Mouse (Mus musculus) bone marrow macrophage, adult 2 months (primary cell): Measurements from ENCODE around the gene Brd7. TPM values are rescaled to one million over a fixed set of nuclear protein-coding genes. Genes with fewer than 3 reads are reported as not detected.

Source experiments
- H3K27ac ChIP-seq: 2 replicates; pipeline ENCODE4 v1.5.1; 2012; ENCODE audit warnings: low read depth, low read length; ENCODE audit not compliant: insufficient read depth
- H3K4me1 ChIP-seq: 2 replicates; pipeline ENCODE4 v1.6.1; 2012; ENCODE audit warnings: low read length; ENCODE audit not compliant: control insufficient read depth, insufficient read depth
- H3K4me3 ChIP-seq: 2 replicates; pipeline ENCODE4 v1.5.1; 2012; ENCODE audit warnings: mild to moderate bottlenecking, low read length, moderate library complexity; ENCODE audit not compliant: insufficient read depth
- CTCF ChIP-seq: IDR thresholded peaks from 2 replicates; pipeline ENCODE4 v1.5.1; 2012; ENCODE audit warnings: low read depth, mild to moderate bottlenecking, low read length, moderate library complexity
- POLR2A ChIP-seq: IDR thresholded peaks from 2 replicates; pipeline ENCODE4 v1.6.1; 2012; ENCODE audit warnings: mild to moderate bottlenecking, low read depth, low read length, borderline replicate concordance
- polyA plus RNA-seq: library from polyadenylated mRNA; stranded (reverse); fragments of >200 nt; gene quantifications from 2 replicates; pipeline ENCODE4 v1.2.4, GENCODE M21; 2012; ENCODE audit not compliant: missing spikeins, insufficient read depth, insufficient read length

Brd7 gene
- polyA plus RNA-seq, 1 experiment: 92.1 TPM

- Histone ChIP-seq H3K27ac (no peak overlapping the region), H3K4me1 (peaks cover 7% of the 10 kb centered on the region), H3K4me3 (no peak overlapping the region)
- TF ChIP-seq CTCF: no peak
- TF ChIP-seq POLR2A: no peak
Observed at GRCm38 (mm10) chr8:88357946-88358345, 4.0 kb downstream of the Brd7 start.

DNA sequence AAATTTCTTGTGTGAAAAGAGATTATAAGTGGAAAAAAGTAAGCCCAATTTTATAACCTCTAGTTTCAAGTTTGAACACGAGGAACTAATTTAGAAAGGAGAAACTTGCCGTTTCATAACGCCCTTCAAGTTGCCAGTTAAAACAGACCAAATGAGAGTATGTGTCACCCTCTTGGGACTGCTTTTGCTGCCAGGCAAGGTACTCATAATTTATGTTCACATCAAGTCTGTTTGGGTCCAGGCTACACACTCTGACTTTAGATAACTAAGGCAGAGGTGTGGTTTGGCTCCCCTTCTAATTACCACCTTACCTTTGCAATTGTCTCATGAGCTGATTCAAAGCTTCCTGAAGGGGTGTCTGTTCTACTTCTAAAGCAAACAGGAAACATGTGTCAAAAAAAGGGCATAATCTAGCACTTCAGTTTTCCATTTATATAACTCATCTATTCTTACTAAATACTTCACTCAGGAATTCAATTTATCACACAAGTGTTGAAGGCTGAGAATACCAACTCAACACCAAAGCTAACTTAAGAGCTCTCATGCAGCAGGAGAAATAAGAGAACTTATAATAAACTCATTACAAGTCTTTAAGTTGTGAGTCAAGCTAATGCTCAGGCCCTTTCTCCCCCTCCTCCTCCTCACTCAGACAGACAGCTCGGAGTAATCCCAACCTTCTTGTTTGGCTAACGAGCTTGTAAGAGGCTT is 4.6 kb downstream of the Brd7 start:
- TF ChIP-seq POLR2A (no peak), CTCF (no peak)
- H3K4me1 ChIP-seq: peaks cover 5% of the 10 kb centered on the region
- H3K27ac ChIP-seq: no peak overlapping the region
- no peak overlapping the region for H3K4me3 ChIP-seq

- Histone ChIP-seq H3K27ac (no peak overlapping the region), H3K4me1 (no peaks in the 10 kb centered on the region), H3K4me3 (no peak overlapping the region)
- TF ChIP-seq CTCF: no peak
- TF ChIP-seq POLR2A: no peak
Observed at GRCm38 (mm10) chr8:88349046-88349445, 12.9 kb downstream of the Brd7 start.

DNA sequence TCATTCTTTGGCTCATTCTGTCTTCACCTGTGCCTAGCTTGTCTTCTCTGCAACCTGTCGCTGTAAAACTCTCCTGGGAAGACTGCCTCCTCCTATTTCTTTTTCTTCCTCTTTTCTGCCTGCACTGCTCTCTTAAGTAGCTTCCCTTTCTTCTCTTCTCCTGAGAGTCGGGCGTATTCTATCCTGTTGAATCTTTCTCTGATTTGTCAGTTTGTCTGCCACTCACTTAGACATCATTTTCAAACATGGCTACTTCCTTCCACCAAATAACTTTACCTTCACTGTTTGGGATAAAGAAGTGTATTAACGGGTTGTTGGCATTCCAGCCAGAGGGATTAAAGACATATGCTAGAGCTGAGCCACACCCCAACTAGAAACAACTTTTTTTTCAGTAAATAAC is 20.0 kb downstream of the Brd7 start:
- Histone ChIP-seq H3K4me3 (no peak overlapping the region), H3K27ac (no peak overlapping the region), H3K4me1 (no peaks in the 10 kb centered on the region)
- TF ChIP-seq CTCF: no peak

DNA sequence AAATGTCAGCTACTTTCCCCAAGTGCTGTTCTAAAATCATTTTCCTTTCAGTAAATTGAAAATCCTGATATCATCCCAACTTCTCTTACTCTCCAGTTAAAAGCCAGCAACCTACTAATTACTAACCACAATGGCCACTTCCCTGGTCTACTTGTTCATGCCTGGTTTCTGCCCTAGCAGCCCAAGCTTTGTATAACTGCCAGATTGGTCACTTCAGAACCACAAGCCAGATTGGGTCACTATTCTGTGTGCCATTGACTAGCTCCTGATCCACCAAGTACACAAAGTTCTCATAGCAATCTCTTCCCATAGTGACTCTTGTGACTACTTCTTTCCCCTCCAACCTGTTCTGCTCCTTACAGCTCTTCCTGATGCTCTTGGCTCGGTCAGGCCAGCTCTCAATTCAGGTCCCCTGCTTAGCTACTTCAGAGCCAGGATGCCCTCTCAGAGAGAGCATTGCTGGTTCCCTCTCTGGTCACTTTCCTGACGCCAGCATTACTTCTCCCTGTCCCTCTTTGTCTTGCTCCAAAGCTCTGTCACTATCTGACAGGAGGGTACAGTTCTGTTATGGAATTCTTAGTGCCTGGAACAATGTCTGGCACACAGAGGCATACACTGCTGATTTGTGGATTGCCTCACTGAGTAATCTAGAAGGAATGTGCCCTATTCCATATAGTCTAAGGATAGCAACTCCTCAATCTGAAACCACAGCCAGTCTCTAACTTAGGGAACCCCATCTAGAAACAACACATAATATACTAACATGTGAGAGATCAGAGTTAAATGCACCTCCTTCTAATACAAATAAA is 21.9 kb downstream of the Brd7 start:
- H3K4me3 ChIP-seq: no peak overlapping the region
- TF ChIP-seq CTCF: no peak
- TF ChIP-seq POLR2A: no peak

GRCm38 (mm10) chr8:88339221-88339620 is 22.8 kb downstream of the Brd7 start:
- no peaks in the 10 kb centered on the region for H3K4me1 ChIP-seq
- no peak overlapping the region for H3K4me3 ChIP-seq
- TF ChIP-seq POLR2A (no peak), CTCF (no peak)
- H3K27ac ChIP-seq: no peak overlapping the region

More for the DNA sequence above, 21.9 kb downstream of the Brd7 start:
- Histone ChIP-seq H3K27ac (no peak overlapping the region), H3K4me1 (no peaks in the 10 kb centered on the region)

- H3K27ac ChIP-seq: no peak overlapping the region
Observed at GRCm38 (mm10) chr8:88334975-88335374, 27.0 kb downstream of the Brd7 start.

DNA sequence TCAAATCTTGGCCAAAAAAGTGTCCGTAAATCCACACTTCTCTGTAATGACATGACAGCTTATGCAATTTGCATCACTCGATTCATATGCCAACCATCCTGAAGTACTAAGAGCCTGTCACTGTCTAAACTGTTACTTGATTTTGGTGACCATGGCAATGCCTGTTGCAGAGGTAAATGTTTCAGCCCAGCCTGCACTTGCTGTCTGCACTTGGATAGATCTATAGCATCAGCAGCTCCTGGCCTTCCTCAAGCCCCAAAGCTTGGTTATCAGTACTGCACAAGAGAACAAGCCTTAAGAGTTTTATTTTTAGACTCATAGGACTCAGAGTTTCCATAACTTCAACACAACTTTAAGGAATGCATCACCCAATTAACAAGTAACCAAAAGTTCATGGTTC is 27.6 kb downstream of the Brd7 start:
- TF ChIP-seq CTCF (no peak), POLR2A (no peak)
- no peak overlapping the region for H3K27ac ChIP-seq
- no peaks in the 10 kb centered on the region for H3K4me1 ChIP-seq
- no peak overlapping the region for H3K4me3 ChIP-seq

More at GRCm38 (mm10) chr8:88334975-88335374, 27.0 kb downstream of the Brd7 start:
- no peak for TF ChIP-seq POLR2A
- no peak for TF ChIP-seq CTCF
- H3K4me1 ChIP-seq: no peaks in the 10 kb centered on the region
- no peak overlapping the region for H3K4me3 ChIP-seq

DNA sequence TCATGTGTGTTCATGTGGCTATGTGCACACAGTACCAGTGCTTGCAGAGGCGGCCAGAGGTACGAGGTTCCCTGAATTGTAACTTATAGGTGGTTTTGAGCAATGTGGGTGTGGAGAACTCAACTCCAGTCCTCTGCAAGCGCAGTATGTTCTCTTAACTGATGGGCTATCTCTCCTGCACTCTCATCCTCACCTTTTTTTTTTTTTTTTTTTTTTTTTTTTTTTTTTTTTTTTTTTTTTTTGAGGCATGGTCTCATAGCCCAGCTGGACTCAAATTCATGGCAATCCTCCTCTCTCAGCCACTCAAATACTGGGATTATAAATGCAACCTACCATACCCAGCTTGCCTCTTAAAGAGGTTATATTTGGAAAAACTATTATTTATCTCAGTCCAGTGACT is 31.2 kb downstream of the Brd7 start:
- TF ChIP-seq POLR2A: no peak
- TF ChIP-seq CTCF: no peak
- Histone ChIP-seq H3K4me1 (no peaks in the 10 kb centered on the region), H3K27ac (no peak overlapping the region), H3K4me3 (no peak overlapping the region)

GRCm38 (mm10) chr8:88328689-88329088 is 33.3 kb downstream of the Brd7 start:
- H3K27ac ChIP-seq: no peak overlapping the region
- H3K4me3 ChIP-seq: no peak overlapping the region
- no peak for TF ChIP-seq POLR2A
- no peak for TF ChIP-seq CTCF
- H3K4me1 ChIP-seq: no peaks in the 10 kb centered on the region
